Mouse (Mus musculus) left cerebral cortex, postnatal 25 days (tissue): Measurements from ENCODE around the gene Lin7b. TPM values are rescaled to one million over a fixed set of nuclear protein-coding genes. Genes with fewer than 3 reads are reported as not detected.
"Not testable (repeated sequence)": the region's sequence is repeated elsewhere in the genome, so short reads cannot be mapped to it uniquely, and the experiment has no call there.

Source experiments
- DNase-seq, 2 experiments: peaks; one replicate each; pipeline ENCODE4 v3.0.0; 2022; ENCODE audit warnings: low spot score in 2 of 2, mixed read lengths in 1 of 2
- intact Hi-C: fragments of 180-260 bp; cut with DNase I; formaldehyde crosslinking; loops from one replicate; pipeline ENCODE4 v1.15.1; 2025
- total RNA-seq, 2 experiments: library from RNA; stranded (reverse); gene quantifications; 2 replicates each; pipeline ENCODE4 v1.2.3; 2021

The Lin7b gene
- total RNA-seq, 2 experiments from 2014 or later = 170 to 176 TPM

DNA sequence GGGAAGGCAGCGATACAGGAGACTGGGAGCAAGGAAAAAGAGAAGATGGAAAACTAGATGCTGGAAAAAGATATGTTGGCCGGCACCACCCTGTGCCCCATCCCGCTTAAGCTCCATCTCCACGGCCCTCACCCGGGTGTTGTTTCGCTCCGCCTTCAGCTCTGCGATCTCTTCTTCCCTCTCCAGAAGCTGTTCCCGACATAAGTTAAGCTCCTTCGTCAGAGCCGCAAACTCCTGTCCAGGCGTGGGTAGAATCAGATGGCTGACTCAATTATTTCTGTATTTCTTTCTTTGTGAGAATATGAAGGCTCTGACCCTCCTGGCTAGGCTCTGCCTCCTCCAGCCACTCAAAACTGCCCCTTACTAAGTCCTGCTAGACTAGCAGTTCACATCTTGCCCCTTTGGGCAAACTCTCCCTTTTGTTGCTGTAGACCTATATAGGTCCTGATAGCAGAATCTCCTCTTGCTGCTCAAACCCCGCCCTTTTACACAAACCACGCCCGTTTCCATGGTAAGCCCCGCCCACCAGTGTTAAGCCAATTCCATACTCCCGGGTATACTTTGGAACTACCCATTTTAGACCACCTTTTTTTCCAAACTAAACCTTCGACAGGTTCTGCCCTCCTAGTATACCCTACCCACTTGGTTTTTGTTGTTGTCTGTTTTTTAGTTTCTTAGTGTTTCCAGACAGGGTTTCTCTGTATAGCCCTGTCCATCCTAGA, 9.8 kb downstream of the Lin7b start:
- intact Hi-C loops = loop anchor here (10.0 kb wide), 1 partner anchor 196 kb away; the partner anchor contains the start of gene Slc17a7
- DNase-seq = peak in 1 of 2 experiments; percentile 70

DNA sequence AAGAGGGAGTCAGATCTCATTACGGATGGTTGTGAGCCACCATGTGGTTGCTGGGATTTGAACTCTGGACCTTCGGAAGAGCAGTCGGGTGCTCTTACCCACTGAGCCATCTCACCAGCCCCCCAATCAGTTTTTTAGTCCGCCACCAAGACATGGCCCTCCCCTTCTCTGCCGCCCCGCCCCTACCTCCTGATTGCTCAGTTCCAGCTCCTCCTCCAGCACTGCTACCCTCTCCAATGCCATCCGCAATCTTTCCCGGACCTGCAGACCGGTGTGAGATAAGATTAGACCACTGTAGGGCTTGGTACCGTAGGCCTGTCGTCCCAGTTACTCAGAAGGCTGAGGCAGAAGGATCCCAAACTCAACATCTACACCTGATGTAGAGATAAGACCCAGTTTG, 11.3 kb downstream of the Lin7b start:
- DNase-seq, intact Hi-C loops: not testable (repeated sequence)

DNA sequence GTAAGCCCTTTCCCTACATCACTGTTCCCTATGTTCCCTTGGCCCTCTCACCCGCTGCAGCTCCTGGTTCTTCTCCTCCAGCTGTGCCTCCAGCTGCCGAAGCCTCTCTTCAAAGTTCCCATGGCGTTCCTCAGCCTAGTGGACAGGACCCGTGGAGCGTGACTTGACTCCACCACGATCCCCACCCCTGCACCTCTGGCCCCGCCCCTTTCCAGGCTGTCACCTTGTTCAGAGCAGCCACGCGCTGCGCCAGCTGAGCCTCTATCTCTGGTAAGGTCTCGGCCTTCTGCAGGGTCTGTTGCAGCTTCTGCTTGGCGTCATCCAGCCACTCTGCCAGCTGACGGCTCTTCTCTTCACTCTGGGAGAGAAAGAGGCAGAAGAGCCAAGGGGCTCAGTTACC, 14.3 kb downstream of the Lin7b start:
- intact Hi-C loops = no loop called here

DNA sequence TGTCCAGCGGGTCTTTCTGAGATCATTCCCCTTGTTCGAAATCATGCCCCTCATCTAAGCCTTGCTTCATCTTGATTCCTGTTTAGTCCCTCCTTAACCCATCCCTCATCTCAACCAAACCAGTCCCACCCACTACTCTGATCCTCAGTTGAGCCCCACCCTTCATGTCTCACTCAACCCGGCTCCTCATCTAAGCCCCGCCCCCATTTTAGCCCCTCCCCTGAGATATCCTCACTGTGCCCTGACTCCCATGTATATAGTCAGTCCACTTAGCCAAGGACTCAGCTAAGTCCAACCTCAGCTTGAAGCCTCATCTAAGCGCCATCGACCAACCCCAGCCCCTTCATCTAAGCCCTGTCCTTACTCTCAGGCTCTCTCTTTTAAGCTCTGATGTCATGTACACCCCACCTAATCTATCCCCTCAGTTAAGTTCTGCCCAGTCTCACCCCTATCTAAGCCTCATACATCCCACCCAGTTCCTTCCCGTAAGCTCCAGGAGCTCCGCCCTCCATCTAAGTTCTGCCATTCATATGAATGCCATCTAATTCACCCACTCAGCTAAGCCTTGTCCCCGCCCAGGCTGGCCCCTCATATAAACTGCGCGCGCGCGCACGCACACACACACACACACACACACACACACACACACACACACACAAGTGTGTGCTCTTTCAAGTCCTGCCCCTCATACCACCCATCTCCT, 14.9 kb downstream of the Lin7b start:
- DNase-seq = no peak
- intact Hi-C loops = no loop called here

More for the DNA sequence above, 14.3 kb downstream of the Lin7b start:
- DNase-seq = no peak

DNA sequence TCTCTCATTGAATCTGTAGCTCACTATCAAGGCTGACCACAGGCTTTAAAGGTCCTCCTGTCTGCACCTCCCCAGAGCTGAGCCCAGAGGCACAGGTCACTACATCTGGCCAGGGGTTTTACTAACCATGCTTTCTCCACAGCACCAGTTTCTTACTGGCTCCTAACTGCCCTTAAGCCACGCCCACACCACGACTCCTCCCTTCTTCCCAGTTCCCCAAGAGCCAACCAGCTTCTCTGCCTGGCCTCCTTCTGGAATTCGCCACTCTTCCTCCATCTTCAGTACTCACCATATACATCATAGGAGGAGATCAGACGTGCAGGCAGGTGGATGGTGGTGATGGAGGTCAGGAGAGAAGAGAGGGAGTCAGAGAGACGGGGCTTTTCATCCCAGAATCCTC, 17.3 kb downstream of the Lin7b start:
- intact Hi-C loops = no loop called here
- DNase-seq = no peak

DNA sequence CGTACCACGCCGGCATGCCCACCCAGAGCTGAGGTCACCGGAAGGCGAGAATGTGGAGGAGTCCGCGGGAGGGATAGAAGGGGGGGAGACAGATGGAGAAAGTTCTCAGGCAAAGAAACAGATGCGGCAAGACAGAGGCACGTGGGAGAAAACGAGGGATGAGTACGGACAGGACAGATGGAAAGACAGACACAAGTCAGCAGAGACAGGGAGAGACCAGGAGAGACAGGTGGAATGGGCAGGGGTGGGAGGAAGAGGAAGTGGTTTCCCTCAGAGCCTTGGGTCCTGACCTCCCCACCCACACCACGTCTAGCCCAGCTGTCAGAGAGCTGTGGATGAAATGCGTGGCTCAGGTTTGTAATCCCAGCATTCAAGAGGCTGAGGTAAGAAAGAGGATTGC, 23.5 kb downstream of the Lin7b start:
- intact Hi-C loops = no loop called here
- DNase-seq = peak in 1 of 2 experiments; percentile 55

DNA sequence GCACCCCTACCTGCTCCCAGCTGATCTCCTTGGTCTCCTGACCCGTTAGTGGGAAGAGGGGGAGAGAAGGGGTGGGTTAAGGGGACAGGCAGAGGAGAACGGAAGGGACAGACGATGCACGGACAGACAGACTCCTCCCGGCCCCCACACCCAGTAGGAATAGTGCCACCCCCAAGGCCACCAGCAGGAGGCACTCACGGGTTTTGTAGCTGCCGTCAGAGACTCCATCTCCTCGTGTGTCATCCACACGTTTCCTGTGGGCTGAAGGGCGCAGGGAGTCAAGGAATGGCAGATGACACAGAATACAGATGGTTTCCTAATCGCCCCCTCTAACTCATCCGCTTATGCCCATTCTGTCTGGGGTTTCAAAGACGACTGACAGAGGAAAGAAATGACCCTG, 26.8 kb downstream of the Lin7b start:
- intact Hi-C loops = no loop called here
- no peak for DNase-seq

DNA sequence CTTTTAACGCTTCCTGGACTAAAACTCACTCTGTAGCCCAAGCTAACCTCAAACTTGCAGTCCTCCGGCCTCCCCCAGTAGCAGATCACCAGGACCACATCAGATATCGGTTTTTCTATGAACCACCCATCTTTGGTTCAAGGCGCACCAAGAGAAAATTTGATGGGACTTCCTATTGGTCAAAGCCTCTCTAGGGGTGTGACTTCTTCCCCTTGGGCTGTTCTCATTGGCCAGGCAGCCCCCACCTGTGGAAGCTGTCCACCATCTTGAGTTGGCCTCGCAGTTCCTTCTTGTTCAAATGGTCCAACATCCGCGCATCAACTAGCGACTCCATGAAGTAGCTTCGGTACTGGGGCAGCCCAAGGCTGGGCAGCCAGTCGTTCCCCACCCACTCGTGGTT, 28.3 kb downstream of the Lin7b start:
- intact Hi-C loops = no loop called here
- DNase-seq = no peak

DNA sequence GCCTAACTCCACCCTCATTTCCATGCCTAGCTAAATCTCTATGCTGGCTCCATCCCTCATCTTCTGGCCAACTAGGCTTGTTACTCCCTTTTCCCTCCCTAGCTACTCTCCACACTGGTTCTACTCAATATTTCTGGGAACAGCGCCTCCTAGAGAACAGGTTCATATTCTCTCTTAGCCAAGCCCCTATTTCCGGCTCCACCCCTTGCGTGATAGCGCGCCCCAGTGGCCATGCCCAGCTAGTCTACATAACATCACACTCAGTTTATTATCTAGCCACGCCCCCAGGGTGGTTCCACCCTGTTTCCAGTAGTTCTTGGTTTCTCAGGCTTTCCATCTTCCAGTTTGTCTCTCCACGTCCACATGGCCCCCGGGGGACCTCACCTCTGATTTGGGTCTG, 29.1 kb downstream of the Lin7b start:
- intact Hi-C loops = loop anchor here (2.0 kb wide), 1 partner anchor 41 kb away; no protein-coding TSS in a partner anchor
- DNase-seq = peak; percentile 78 to 92

DNA sequence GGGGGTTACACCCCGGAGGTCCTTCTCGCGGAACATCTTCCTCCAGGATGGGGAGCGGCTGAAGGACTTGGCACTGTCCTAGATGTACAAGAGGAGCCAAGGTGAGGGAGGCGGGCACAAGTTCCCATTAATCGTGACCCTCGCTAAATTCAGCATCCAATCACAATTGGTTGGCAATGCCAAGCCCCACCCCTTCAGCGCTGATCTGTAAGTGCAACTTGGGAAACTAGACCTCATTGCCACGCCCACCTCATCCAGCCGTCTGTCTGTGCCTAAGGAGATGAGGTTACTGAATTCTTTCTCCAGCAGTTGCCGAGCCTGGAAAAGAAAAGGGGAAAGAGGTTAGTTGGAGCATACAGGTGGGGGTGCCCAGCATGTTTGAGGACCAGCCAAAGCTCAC, 29.7 kb downstream of the Lin7b start:
- no peak for DNase-seq
- intact Hi-C loops = loop anchor here (2.0 kb wide), 1 partner anchor 40 kb away; no protein-coding TSS in a partner anchor

DNA sequence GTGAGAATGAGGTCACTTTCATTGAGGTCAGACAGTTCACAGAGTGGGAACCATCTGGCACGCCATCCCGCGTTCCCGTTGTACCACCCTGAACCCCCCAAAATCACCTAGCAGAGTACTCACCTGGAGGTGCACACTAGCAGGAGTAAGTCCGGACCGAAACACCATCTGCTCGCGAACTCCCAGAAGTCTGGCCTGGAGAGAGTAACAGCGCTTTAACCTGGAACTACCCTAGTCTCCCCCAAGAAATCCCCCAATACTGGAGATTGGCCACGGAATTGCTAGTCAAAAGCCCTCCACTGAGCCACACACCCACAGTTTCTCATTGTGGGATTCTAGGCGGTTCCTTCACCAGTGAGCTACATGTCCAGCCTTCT, 30.3 kb downstream of the Lin7b start:
- no peak for DNase-seq
- intact Hi-C loops = loop anchor here (2.0 kb wide), 1 partner anchor 39 kb away; no protein-coding TSS in a partner anchor

DNA sequence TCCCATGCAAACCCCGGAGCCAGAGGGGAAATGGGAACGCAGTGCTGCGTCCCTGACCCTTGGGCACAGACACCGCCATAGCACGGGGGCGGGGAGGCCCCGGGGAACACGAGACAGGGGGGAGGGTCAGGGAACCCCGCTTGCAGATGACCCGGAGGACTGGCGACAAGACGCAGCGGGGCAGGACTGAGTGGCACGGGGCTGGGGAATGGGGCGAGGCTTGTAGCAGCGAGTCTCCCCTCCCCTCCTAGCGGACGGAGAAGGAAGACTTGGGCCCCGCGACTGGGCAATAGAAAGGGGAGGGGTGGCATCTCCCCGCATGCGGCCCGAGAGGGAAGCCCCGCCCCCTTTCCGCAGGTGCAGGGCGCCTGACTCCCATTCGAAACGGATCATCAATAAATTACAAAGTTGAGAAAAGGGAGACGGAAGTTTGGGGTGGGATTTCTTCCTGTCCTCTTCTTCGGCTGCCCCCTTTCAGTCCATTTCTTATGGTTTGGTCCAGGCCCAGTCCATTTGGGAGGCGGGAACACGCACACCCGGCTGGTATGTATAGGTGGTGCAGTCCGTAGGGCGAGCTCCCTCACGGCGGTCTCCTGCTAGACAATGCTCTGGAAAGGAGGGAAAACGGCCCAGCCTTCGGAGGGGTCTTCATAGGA, 30.8 kb downstream of the Lin7b start:
- intact Hi-C loops = loop anchor here (2.0 kb wide), 1 partner anchor 39 kb away; no protein-coding TSS in a partner anchor
- DNase-seq = peak; percentile 35 to 60

DNA sequence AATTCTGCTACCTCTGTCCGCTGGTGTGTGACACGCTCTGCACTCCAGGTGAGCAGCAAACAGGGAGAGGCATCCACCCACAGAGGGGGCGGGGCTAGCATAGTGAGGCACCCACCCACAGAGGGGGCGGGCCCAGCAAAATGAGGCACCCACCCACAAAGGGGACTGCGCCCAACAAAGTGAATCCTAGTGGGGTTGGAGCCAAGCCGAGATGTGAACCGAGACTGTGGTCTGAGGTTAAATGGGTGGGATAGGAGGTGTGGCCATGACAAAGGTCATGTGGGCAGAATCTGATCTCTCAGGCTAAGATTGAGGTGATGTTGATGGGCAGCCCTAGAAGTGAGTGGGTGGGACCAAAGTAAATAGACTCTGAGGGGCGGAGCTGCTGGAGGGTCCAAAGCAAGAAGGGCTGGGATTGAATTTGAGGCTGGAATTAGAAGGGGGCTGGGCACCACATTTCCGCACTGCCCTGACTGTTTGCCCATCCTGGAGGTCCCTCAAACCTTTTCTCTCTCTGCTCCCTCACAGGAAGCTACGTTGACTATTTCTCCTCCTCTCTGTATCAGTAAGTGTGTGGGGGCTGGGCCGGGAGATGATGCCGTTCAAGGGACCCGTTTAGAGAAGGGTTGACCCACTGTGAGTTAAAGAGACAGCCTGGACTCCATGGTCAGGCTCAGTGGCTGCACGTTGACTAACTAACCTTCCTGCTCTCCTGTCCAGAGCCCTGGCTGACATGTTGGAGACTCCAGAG, 32.0 kb downstream of the Lin7b start:
- DNase-seq = peak in 1 of 2 experiments; percentile 36
- intact Hi-C loops = no loop called here

DNA sequence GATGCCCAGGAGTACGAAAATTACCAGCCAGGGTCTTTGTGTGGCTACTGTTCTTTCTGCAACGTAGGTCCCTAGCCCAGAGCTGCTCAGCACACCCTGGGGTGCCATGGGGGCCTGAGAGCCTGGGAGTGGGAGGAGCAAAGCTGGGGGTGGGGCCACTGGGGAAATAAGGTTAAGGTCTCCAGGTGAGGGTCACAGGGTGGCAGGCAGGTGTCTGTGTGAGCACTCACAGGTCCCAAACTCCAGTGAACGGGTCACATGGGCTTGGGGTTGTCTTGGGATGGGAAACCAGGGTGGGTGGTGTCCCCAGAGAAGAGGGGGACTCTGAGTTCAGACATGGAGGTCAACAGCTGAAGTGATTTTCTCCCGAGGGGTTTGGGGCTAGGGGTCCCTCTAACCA, 32.9 kb downstream of the Lin7b start:
- no peak for DNase-seq
- intact Hi-C loops = no loop called here

DNA sequence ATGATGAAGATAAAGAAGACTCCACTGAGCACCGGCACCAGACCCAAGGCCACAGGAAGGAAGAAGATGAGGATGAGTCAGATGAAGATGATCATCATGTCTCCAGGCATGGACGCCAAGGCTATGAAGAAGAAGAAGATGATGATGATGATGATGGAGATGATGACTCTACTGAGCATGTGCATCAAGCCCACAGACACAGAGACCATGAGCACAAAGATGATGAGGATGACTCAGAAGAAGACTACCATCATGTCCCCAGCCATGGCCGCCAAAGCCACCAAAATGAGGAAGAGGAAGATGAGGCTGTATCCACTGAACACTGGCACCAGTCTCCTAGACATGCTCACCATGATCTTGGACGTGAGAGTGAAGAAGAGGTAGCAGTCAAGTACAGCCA, 34.1 kb downstream of the Lin7b start:
- intact Hi-C loops = no loop called here

DNA sequence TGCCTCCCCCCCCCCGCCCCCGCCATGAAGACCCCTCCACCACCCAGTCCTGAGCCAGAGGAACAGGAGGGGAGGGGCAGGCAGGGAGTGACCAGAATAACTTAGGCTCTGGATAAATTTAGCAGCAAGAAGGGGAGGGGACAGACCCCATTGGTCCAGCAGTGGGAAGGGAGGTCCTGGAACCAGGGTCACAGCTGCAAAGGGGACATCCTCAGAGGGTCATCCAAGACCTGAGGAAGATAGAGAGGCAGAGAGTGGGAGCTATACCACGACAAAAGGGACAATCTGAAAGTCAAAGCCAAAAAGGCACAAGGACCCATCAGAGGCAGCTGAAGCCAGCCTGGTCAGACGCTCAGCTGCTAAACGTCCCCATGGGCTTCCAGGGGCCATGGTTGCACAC, 35.3 kb downstream of the Lin7b start, which contains the start of gene Hrc:
TSS of gene Hrc (plus strand) at position 235 of the 400 bp plus-strand sequence.
- intact Hi-C loops = no loop called here
- DNase-seq = no peak

More for the DNA sequence above, 34.1 kb downstream of the Lin7b start:
- DNase-seq = no peak

DNA sequence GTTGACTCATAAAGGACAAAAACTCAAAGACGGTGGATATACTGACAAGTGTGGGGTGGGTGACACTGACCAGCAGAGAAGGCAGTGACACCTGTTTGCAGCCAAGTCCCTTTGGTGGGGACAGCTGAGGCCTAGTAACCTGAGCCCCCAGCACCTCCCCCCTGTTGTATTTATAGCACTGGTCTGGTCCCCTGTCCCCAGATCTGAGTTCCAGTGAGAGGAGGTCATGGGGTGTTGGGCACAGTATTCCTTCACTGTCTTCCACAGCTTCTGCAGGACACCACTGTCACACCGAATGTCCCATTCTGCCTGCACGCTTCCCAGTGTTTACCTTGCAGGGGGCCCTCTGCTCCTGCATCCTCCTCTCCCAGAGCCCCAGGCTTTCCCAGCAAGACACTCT, 35.8 kb downstream of the Lin7b start:
- DNase-seq = no peak
- intact Hi-C loops = no loop called here

DNA sequence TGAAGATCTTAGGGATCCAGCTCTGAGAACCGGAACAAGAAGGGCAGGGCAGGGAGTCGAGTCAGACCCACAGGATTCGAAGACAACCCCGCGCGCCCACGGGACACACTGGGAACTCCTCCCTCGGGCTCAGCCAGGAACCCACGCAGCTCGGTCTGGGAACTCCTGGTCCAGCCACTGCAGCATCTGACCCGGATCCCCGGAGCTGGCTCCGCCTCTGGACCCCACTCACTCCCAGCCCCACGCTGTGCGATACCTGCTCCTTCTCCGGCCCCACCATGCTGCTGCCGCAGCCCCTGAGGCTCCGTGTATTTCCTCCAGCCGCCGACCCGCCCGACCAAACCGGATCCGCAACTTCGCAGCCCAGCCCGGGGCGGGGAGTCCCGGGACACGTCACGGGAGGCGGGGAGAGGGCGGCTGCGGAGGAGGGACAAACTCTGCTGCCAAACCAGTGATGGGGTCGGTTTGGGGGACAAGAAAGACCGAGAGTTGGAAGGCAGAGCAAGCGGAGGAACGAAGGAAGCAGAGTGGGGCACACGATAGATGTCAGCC, 36.9 kb downstream of the Lin7b start, which contains the start of gene Trpm4:
TSS of gene Trpm4 (minus strand) at position 350 of the 552 bp plus-strand sequence.
- DNase-seq = peak; percentile 74
- intact Hi-C loops = no loop called here

DNA sequence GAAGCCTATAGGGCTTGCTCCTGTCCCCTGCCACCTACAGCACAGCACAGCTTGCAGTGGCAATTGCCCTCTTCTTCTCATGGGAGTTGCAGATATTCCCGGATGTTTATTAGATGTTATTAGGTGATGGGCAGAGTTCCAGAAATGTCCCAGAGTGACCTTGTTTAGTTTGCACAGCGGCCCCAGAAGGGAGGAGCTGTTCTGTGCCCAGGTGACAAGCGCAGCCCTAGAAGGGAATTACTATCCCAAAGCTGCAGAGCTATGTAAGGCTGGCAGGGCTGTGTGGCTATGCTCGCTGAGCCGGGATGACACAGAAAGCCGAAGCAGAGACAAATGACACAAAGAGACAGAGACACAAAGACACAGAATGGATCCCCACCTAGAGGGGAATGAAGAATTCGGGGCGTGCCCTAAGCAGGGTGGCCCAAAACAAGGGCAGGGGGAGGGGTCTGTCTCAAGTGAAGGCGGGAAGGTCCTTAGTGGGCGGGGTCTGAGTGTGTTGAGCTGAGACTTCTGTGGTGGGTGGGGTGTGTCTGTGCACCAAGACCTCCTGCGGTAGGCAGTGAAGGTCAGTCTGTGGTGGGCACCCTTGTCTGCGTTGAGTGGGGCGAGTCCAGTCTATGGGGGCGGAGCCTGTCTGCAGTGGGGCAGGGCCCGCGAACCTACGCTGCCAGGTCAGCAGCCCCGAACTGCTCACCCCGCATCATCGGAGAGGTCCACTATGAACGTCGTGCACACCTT, 37.5 kb downstream of the Lin7b start:
- peak; percentile 26 to 65 for DNase-seq
- intact Hi-C loops = no loop called here
